Mouse (Mus musculus): ENCODE measurements at regions not wholly inside any gene's neighbourhood (a gene's known extent, or its start where the extent isn't known, plus 50 kb on each side); places are given as distances from the start of the nearest gene placed in this dataset.

- Histone ChIP-seq H3K9me3 (ENCODE audit: low read length) (no peaks in the 10 kb centered on the region), H3K4me3 (replicated peaks; ENCODE audit: low read length) (no peak overlapping the region), H3K4me1 (replicated peaks; ENCODE audit: low read depth, low read length) (no peaks in the 10 kb centered on the region), H3K27me3 (ENCODE audit: insufficient read depth, low read length) (no peaks in the 10 kb centered on the region), H3K36me3 (ENCODE audit: insufficient read depth, low read length) (no peaks in the 10 kb centered on the region)
- no peak for TF ChIP-seq NANOG (IDR thresholded peaks at IDR 0.05; ENCODE audit: borderline replicate concordance, low read length)
- TF ChIP-seq POU5F1 (IDR thresholded peaks at IDR 0.05; ENCODE audit: borderline replicate concordance, low read length), result no peak
- TF ChIP-seq CTCF (conservative IDR thresholded peaks at IDR 0.05; ENCODE audit: low read length), result no peak
Observed at GRCm38 (mm10) chr8:44696066-44696853, 239.0 kb upstream of the Fat1 start.

- no peaks in the 10 kb centered on the region for H3K27me3 ChIP-seq (ENCODE audit: insufficient read depth, low read length)
- no peaks in the 10 kb centered on the region for H3K36me3 ChIP-seq (ENCODE audit: insufficient read depth, low read length)
- H3K4me3 ChIP-seq (replicated peaks; ENCODE audit: low read length), result no peak overlapping the region
- no peaks in the 10 kb centered on the region for H3K4me1 ChIP-seq (replicated peaks; ENCODE audit: low read depth, low read length)
- no peaks in the 10 kb centered on the region for H3K9me3 ChIP-seq (ENCODE audit: low read length)
- no peak for TF ChIP-seq CTCF (conservative IDR thresholded peaks at IDR 0.05; ENCODE audit: low read length)
- no peak for TF ChIP-seq POU5F1 (IDR thresholded peaks at IDR 0.05; ENCODE audit: borderline replicate concordance, low read length)
- TF ChIP-seq NANOG (IDR thresholded peaks at IDR 0.05; ENCODE audit: borderline replicate concordance, low read length), result no peak
Observed at GRCm38 (mm10) chr8:44699384-44700105, 235.7 kb upstream of the Fat1 start.

- H3K9me3 ChIP-seq (ENCODE audit: low read length), result no peaks in the 10 kb centered on the region
- no peak for TF ChIP-seq CTCF (conservative IDR thresholded peaks at IDR 0.05; ENCODE audit: low read length)
- no peak for TF ChIP-seq POU5F1 (IDR thresholded peaks at IDR 0.05; ENCODE audit: borderline replicate concordance, low read length)
- no peak for TF ChIP-seq NANOG (IDR thresholded peaks at IDR 0.05; ENCODE audit: borderline replicate concordance, low read length)
- no peaks in the 10 kb centered on the region for H3K4me1 ChIP-seq (replicated peaks; ENCODE audit: low read depth, low read length)
- no peak overlapping the region for H3K4me3 ChIP-seq (replicated peaks; ENCODE audit: low read length)
- H3K27me3 ChIP-seq (ENCODE audit: insufficient read depth, low read length), result no peaks in the 10 kb centered on the region
- no peaks in the 10 kb centered on the region for H3K36me3 ChIP-seq (ENCODE audit: insufficient read depth, low read length)
Observed at GRCm38 (mm10) chr8:44704595-44705265, 230.5 kb upstream of the Fat1 start.

GRCm38 (mm10) chr8:44708659-44709170, 226.5 kb upstream of the Fat1 start:
- H3K4me1 ChIP-seq (replicated peaks; ENCODE audit: low read depth, low read length), result no peaks in the 10 kb centered on the region
- H3K36me3 ChIP-seq (ENCODE audit: insufficient read depth, low read length), result no peaks in the 10 kb centered on the region
- no peak overlapping the region for H3K4me3 ChIP-seq (replicated peaks; ENCODE audit: low read length)
- H3K27me3 ChIP-seq (ENCODE audit: insufficient read depth, low read length), result no peaks in the 10 kb centered on the region
- TF ChIP-seq CTCF (conservative IDR thresholded peaks at IDR 0.05; ENCODE audit: low read length) (no peak), POU5F1 (IDR thresholded peaks at IDR 0.05; ENCODE audit: borderline replicate concordance, low read length) (no peak), NANOG (IDR thresholded peaks at IDR 0.05; ENCODE audit: borderline replicate concordance, low read length) (no peak)
- no peaks in the 10 kb centered on the region for H3K9me3 ChIP-seq (ENCODE audit: low read length)

DNA sequence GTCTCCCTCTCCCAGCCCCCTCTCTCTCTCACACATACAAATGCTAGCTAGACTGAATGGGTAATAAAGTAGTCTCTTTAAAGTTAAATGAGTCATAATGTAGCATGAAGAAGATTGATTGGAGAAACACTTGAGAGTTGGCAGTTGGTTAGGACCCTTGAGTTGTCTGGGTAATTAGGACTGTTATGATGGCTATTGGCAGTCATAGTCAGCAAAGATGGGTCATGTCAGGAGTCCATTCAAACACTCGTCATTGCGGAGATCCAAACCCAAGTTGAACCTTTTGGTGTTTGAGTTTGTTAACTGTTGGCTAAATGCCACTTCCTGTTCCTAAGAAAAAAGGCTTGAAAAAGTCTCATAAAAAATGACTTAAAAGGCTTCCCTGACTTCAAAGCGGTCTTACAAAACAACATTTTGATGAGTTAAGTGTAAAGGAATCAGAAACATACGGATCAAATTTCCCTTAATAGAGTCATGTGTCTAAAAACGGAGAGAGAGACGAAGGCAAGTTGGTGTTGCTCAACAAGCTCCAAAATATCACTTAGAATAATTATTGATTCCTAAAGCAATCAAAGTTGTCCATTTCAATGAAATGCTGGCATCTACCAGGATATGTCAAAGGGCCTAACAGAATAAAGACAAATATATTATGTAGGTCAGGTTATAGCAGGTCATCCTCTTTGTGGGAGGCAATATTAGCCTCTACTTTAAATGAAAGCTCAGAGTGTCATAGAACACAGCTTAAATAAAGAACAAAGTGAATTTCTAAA, 225.9 kb upstream of the Fat1 start:
- TF ChIP-seq POU5F1 (IDR thresholded peaks at IDR 0.05; ENCODE audit: borderline replicate concordance, low read length) (no peak), NANOG (IDR thresholded peaks at IDR 0.05; ENCODE audit: borderline replicate concordance, low read length) (no peak), CTCF (conservative IDR thresholded peaks at IDR 0.05; ENCODE audit: low read length) (no peak)
- Histone ChIP-seq H3K36me3 (ENCODE audit: insufficient read depth, low read length) (no peaks in the 10 kb centered on the region), H3K4me1 (replicated peaks; ENCODE audit: low read depth, low read length) (no peaks in the 10 kb centered on the region), H3K27me3 (ENCODE audit: insufficient read depth, low read length) (no peaks in the 10 kb centered on the region), H3K9me3 (ENCODE audit: low read length) (no peaks in the 10 kb centered on the region), H3K4me3 (replicated peaks; ENCODE audit: low read length) (no peak overlapping the region)

GRCm38 (mm10) chr8:44734577-44734976, 200.7 kb upstream of the Fat1 start:
- no peaks in the 10 kb centered on the region for H3K4me1 ChIP-seq (replicated peaks; ENCODE audit: low read depth, low read length)
- H3K27me3 ChIP-seq (ENCODE audit: insufficient read depth, low read length), result no peaks in the 10 kb centered on the region
- TF ChIP-seq CTCF (conservative IDR thresholded peaks at IDR 0.05; ENCODE audit: low read length) (no peak), NANOG (IDR thresholded peaks at IDR 0.05; ENCODE audit: borderline replicate concordance, low read length) (no peak), POU5F1 (IDR thresholded peaks at IDR 0.05; ENCODE audit: borderline replicate concordance, low read length) (no peak)
- no peaks in the 10 kb centered on the region for H3K36me3 ChIP-seq (ENCODE audit: insufficient read depth, low read length)
- H3K9me3 ChIP-seq (ENCODE audit: low read length), result no peaks in the 10 kb centered on the region
- no peak overlapping the region for H3K4me3 ChIP-seq (replicated peaks; ENCODE audit: low read length)

- no peak for TF ChIP-seq POU5F1 (IDR thresholded peaks at IDR 0.05; ENCODE audit: borderline replicate concordance, low read length)
- TF ChIP-seq CTCF (conservative IDR thresholded peaks at IDR 0.05; ENCODE audit: low read length), result no peak
- no peak for TF ChIP-seq NANOG (IDR thresholded peaks at IDR 0.05; ENCODE audit: borderline replicate concordance, low read length)
- Histone ChIP-seq H3K4me1 (replicated peaks; ENCODE audit: low read depth, low read length) (no peaks in the 10 kb centered on the region), H3K4me3 (replicated peaks; ENCODE audit: low read length) (no peak overlapping the region), H3K9me3 (ENCODE audit: low read length) (no peaks in the 10 kb centered on the region), H3K27me3 (ENCODE audit: insufficient read depth, low read length) (no peaks in the 10 kb centered on the region), H3K36me3 (ENCODE audit: insufficient read depth, low read length) (no peaks in the 10 kb centered on the region)
Observed at GRCm38 (mm10) chr8:44735801-44736200, 199.4 kb upstream of the Fat1 start.
